Mouse (Mus musculus) cerebellum, adult 2 months (tissue): ENCODE results near the gene Med31. TPM values are rescaled to one million over a fixed set of nuclear protein-coding genes. Genes with fewer than 3 reads are reported as not detected.

Experiments
- DNase-seq, 2 experiments: peaks; one replicate each; pipeline ENCODE4 v3.0.0; 2021
- H3K27ac ChIP-seq: fragments of 200-500 bp; 2 replicates; pipeline ENCODE4 v1.5.1; 2012; ENCODE audit warnings: low read length, control low read depth, inconsistent platforms; ENCODE audit not compliant: insufficient read depth
- H3K27me3 ChIP-seq: fragments of 200-500 bp; 2 replicates; pipeline ENCODE4 v1.6.1; 2012; ENCODE audit warnings: inconsistent platforms, mild to moderate bottlenecking, low read length, moderate library complexity; ENCODE audit not compliant: control insufficient read depth, insufficient read depth
- H3K4me1 ChIP-seq: fragments of 200-500 bp; 2 replicates; pipeline ENCODE4 v1.6.1; 2011; ENCODE audit warnings: low read length; ENCODE audit not compliant: control insufficient read depth, insufficient read depth
- H3K4me3 ChIP-seq: fragments of 200-500 bp; replicated peaks from 2 replicates; pipeline ENCODE3; 2011; ENCODE audit warnings: mild to moderate bottlenecking, low read depth, low read length, control low read depth; ENCODE audit not compliant: insufficient read depth
- CTCF ChIP-seq: fragments of 200-500 bp; IDR thresholded peaks from 2 replicates; pipeline ENCODE4 v1.5.1; 2011; ENCODE audit warnings: low read depth, mild to moderate bottlenecking, control low read depth, low read length, moderate library complexity, borderline replicate concordance; ENCODE audit not compliant: insufficient read depth
- POLR2A ChIP-seq: fragments of 200-500 bp; IDR thresholded peaks from 2 replicates; pipeline ENCODE4 v1.6.1; 2011; ENCODE audit warnings: low read length, control low read depth, borderline replicate concordance; ENCODE audit not compliant: insufficient read depth
- WGBS: fragments of 180-500 bp; shearing (Covaris S2); methylation state at CpG from one replicate; pipeline ENCODE4 v1.1.7; 2018; 5-methylcytosine and 5-hydroxymethylcytosine counted together
- polyA plus RNA-seq: library from polyadenylated mRNA; depleted of rRNA; stranded (reverse); fragments of >200 nt; gene quantifications from 2 replicates; pipeline ENCODE4 v1.2.3, GENCODE M21; 2012

The Med31 gene
- polyA plus RNA-seq, 1 experiment = 28.5 TPM

DNA sequence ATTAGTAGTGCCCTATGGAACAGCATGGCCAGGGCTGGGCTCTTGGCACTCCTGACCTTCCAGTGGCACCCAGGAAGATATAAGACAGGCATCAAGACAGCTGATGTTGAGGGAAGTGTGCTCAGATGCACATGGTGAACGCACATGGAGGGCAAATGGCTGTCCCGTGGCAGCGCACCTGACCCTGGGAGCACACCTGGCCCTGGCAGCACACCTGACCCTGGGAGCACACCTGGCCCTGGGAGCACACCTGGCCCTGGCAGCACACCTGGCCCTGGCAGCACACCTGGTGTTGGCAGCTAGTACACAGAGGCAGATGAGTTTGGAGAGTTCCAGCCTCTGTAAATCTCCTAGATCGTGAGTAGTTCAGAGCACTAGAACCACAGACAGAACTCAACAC lies 13.1 kb upstream of the Med31 start:
- no peak overlapping the region for H3K27ac ChIP-seq
- H3K4me1 ChIP-seq = peaks cover 8% of the 10 kb centered on the region
- 90% methylated on average over 4 of the region's 4 CpGs for WGBS
- no peak for DNase-seq
- no peaks in the 10 kb centered on the region for H3K27me3 ChIP-seq
- no peak for TF ChIP-seq POLR2A
- no peak for TF ChIP-seq CTCF
- no peak overlapping the region for H3K4me3 ChIP-seq

- H3K4me3 ChIP-seq = no peak overlapping the region
- WGBS = 79% methylated on average over 6 of the region's 6 CpGs
- peaks cover 8% of the 10 kb centered on the region for H3K4me1 ChIP-seq
- no peak overlapping the region for H3K27ac ChIP-seq
- TF ChIP-seq CTCF (no peak), POLR2A (no peak)
- DNase-seq = no peak
- no peaks in the 10 kb centered on the region for H3K27me3 ChIP-seq
These were observed 11.5 kb upstream of the Med31 start for GRCm38 (mm10) chr11:72226901-72227300.

- DNase-seq = peak; percentile 60 to 76
- TF ChIP-seq POLR2A (no peak), CTCF (no peak)
- no peak overlapping the region for H3K27ac ChIP-seq
- H3K4me1 ChIP-seq = peaks cover 8% of the 10 kb centered on the region
- no peak overlapping the region for H3K4me3 ChIP-seq
- WGBS = 31% methylated on average over 10 of the region's 10 CpGs
- no peaks in the 10 kb centered on the region for H3K27me3 ChIP-seq
These were observed 10.8 kb upstream of the Med31 start for GRCm38 (mm10) chr11:72226020-72226791.

DNA sequence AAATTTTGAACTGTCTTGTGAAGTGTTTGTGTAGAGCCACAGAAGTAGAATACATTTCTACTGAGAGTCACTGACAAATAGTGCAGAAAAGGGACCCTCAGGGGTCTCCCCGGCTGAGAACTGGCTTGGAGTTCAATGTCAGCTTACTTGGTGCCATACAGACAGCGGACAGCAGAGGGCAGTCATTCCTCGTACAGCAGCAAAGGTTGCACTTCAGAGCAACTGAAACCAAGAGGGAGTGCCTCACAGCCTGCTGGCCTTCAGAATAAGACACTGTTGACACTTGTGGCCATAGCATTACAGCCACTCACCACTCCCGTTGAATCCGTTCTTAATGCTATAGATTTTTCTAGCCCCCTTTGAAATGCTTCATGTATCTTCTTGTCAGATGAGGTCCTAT lies 9.5 kb upstream of the Med31 start:
- Histone ChIP-seq H3K27me3 (no peaks in the 10 kb centered on the region), H3K4me3 (no peak overlapping the region), H3K27ac (no peak overlapping the region), H3K4me1 (peaks cover 8% of the 10 kb centered on the region)
- DNase-seq = peak; percentile 68 to 81
- 9% methylated on average over 5 of the region's 5 CpGs for WGBS
- TF ChIP-seq POLR2A (no peak), CTCF (peak; percentile 94)

DNA sequence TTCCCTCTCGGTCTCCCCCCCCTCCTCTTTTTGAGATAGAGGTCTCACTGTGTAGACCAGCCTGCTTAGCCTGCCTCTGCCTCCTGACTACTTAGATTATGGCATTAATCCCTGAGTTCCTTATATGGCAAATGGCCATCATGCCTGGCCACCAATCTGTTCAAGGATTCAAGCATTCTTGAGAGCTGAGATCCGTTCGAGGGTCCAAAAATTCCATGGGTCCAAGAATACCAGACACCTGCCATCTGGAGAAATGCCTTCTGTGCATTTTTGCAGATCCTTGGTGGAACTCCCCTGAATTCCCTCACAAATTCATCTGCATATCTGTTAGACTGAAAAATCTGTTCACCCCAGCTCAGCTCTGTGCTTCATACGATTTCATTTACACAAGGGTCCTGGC lies 8.0 kb upstream of the Med31 start:
- 66% methylated on average over 4 of the region's 4 CpGs for WGBS
- no peak for TF ChIP-seq POLR2A
- no peak for TF ChIP-seq CTCF
- Histone ChIP-seq H3K27ac (no peak overlapping the region), H3K27me3 (no peaks in the 10 kb centered on the region), H3K4me3 (no peak overlapping the region), H3K4me1 (peaks cover 8% of the 10 kb centered on the region)
- no peak for DNase-seq

DNA sequence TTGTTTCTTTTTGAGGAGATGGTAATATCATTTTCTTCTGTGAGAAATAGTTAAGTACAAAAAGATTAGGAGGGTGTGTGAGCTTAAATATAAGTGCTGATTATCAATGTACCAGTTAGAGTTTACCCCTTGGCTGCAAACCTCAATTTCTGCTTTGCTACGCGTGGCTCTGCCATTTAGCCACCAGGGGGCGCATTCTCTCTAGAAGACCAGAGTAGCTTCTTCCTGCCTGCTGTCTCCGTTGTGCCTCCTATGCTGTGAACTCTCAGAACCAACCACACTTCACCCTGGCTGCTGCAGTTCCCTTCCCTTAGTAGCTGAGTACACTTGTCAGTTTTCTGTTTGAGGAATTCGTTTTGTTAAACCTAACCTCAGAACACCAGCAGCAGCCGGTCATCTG lies 5.9 kb upstream of the Med31 start:
- 21% methylated on average over 6 of the region's 6 CpGs for WGBS
- no peak overlapping the region for H3K27ac ChIP-seq
- DNase-seq = peak; percentile 51 to 60
- no peaks in the 10 kb centered on the region for H3K27me3 ChIP-seq
- peaks cover 4% of the 10 kb centered on the region for H3K4me1 ChIP-seq
- H3K4me3 ChIP-seq = no peak overlapping the region
- TF ChIP-seq CTCF = peak; percentile 83
- no peak for TF ChIP-seq POLR2A

DNA sequence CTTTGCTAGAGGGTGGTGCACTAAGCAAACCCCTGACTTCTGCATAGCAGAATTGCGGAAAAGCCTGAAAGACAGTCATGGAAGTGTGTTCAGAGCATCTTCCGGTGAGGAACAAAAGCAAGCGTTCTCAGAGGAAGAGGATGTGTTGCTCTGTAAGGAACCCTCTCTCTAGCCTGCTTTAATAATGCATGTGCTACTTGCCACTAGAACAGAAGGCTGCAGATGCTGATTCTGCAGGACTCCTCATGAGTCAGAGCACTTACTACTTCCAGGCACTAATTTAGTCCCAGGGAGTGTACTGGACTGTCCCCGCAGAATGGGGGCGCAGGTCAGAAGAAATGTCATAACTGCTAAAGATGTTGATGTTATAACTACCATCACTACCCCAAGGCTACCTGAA lies 1.7 kb upstream of the Med31 start:
- Histone ChIP-seq H3K27me3 (no peaks in the 10 kb centered on the region), H3K4me3 (no peak overlapping the region), H3K4me1 (no peaks in the 10 kb centered on the region), H3K27ac (no peak overlapping the region)
- no peak for TF ChIP-seq CTCF
- TF ChIP-seq POLR2A = no peak
- 74% methylated on average over 5 of the region's 5 CpGs for WGBS
- no peak for DNase-seq

DNA sequence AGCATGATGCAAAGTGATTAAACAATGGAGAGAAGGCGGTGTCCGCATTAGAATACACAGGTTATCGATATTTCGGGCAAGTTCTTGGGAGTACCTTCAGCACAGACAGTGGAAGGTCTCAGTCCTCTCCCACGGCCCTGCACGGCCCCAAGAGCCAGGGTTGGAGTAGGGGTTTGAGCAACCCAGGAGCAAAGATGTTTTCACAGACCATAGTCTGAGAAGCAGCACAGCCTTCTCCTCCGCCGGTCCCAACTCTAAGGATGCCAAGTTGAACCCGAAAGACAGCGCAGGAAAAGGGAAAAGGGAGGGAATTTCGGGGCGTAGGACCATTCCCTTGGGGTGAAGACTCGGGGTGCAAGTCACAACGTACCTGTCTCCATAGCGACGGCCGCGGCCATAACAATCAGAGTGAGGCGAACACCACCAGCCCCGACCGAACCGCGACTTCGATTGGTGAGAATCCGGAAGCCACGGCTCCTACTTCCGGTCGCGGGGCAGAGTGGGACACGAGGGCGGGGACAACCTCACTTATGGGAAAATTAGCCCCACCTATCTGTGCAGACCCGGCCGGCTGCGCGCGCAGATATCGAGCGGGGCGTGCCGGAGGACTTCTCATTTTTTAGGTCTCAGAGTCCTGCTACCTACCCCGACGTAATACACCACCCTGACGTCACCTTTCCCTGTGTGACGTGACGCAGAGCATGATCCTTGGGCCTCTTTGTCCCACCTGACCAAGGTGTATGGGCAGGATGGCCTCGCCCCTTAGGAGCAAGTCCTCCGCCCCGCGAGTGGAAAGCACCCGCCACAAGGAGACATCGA lies 592 bp downstream of the Med31 start:
- under 1% methylated on average over 51 of the region's 51 CpGs for WGBS
- Histone ChIP-seq H3K27ac (peak overlapping the region; percentile 39), H3K4me3 (peak overlapping the region; percentile 84), H3K27me3 (no peaks in the 10 kb centered on the region), H3K4me1 (no peaks in the 10 kb centered on the region)
- peak; percentile 92 to 94 for DNase-seq
- peak; percentile 67; the same call in 1 of the 2 replicates for TF ChIP-seq POLR2A
- no peak for TF ChIP-seq CTCF
